Mouse (Mus musculus): ENCODE measurements around the gene Slc38a3. TPM values are rescaled to one million over a fixed set of nuclear protein-coding genes. Genes with fewer than 3 reads are reported as not detected.

Slc38a3 gene
- total and polyA plus RNA-seq, 2 experiments from 2014 or later, result 38.7 to 60.9 TPM

DNA sequence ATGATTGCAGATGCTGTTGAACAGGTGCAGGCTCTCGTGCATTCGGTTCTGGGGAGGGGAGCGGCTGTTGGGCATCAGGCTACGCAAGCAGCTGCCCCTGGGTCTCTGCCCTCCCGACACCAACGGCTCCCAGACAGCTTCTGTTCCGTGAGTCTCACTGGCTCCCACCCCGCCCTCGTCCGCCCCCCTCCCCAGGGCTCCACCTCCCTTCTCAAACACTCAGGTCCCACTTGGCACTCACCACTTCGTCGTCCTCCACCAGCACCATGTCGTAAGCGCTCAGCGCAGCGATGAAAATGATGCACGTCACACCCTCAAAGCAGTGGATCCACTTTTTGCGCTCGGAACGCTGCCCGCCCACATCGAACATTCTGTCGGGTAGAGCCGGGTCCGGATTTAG, 7.0 kb upstream of the Slc38a3 start:
- 2% methylated on average over 25 of the region's 25 CpGs for WGBS
- Histone ChIP-seq H3K4me3 (ENCODE audit: low read depth, low read length) (peak overlapping the region; percentile 37), H3K36me3 (ENCODE audit: insufficient read depth) (no peaks in the 10 kb centered on the region), H3K4me1 (ENCODE audit: insufficient read depth) (0 out of 2 replicates have a peak, but pooled peaks cover 9% of the 10 kb centered on the region), H3K4me2 (ENCODE audit: low read depth) (peak overlapping the region; percentile 74), H3K9me3 (ENCODE audit: low read length) (no peaks in the 10 kb centered on the region), H3K27ac (ENCODE audit: low read depth, low read length) (no peak overlapping the region), H3K27me3 (ENCODE audit: insufficient read depth, low read length) (peaks cover 17% of the 10 kb centered on the region), H3K9ac (peak overlapping the region; percentile 43)
- ATAC-seq (peak; percentile 45), DNase-seq (no peak)
- no peak for TF ChIP-seq CTCF (IDR thresholded peaks at IDR 0.05; ENCODE audit: low read depth)

DNA sequence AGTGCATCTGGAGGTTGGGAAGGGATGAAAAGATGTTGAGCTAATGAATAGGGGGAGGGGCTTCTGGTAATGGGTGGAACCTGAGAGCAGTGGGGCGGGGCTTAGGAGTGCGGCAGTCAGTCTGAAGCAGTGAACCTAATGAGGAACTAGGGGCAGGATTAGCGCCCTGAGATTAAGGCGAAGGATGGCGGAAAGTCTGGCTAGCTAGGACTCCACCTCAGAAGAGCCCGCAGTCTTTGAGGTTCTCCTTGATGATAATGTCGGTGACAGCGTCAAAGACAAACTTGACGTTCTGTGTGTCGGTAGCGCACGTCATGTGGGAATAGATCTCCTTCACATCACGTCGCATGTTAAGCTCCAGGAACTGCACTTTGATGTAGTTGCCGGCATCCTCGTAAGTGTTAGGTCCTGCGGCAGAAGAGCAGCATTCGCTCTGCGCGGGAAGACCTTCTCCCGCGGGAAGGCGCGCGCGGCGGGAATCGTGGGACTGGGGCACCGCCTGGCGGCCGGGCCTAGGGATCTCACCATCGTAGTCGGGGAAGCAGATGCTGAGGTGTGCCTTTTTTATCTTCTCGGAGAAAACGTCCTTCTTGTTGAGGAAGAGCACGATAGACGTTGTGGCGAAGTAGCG, 6.5 kb upstream of the Slc38a3 start:
- Histone ChIP-seq H3K27me3 (ENCODE audit: insufficient read depth, low read length) (peaks cover 17% of the 10 kb centered on the region), H3K9me3 (ENCODE audit: low read length) (no peaks in the 10 kb centered on the region), H3K4me2 (ENCODE audit: low read depth) (peak overlapping the region; percentile 74), H3K27ac (ENCODE audit: low read depth, low read length) (no peak overlapping the region), H3K4me3 (ENCODE audit: low read depth, low read length) (peak overlapping the region; percentile 37), H3K4me1 (ENCODE audit: insufficient read depth) (0 out of 2 replicates have a peak, but pooled peaks cover 9% of the 10 kb centered on the region), H3K9ac (peak overlapping the region; percentile 43), H3K36me3 (ENCODE audit: insufficient read depth) (no peaks in the 10 kb centered on the region)
- 4% methylated on average over 39 of the region's 39 CpGs for WGBS
- DNase-seq (peak; percentile 87), ATAC-seq (peak; percentile 87)
- TF ChIP-seq CTCF (IDR thresholded peaks at IDR 0.05; ENCODE audit: low read depth), result peak; percentile 94

DNA sequence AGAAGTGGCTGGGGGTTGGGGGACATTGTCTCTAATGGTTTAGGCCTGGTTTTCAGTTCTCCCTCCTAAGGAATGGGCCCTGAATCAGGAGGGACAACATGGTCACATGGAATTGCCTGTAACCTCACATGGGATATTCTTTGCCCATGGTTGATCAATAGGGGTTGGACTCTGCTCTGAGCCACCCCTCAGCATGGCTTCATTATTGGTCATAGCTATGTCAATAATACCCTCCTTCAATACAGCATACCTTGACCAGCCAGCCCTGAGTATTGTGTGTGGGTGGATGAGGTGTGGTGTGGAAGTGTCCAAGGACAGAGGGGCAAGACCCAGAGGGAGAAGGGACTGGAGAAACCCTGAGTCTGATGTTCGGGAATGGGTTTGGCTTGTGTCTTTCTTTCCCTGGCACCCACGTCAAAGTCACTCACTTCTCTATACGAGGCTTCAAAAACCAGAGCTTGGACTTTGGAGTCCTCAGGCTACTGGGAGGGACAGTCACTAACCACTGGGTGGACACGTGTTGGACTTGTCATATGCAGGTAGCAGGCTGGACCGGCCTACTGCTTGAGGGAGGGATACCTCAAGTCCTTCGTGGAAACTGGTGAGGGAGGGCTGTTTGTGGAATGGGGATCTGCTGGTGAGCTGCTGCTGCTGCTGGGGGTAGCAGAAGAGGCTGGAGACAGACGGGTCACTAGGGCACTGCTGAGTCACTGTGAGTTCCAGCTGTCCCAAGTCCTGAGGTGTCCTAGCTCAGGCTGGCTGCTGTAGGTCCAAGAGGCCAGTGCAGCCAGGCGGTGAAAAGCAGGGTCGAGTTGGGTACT, 5.5 kb upstream of the Slc38a3 start:
- Histone ChIP-seq H3K9ac (no peak overlapping the region), H3K4me3 (ENCODE audit: low read depth, low read length) (no peak overlapping the region), H3K9me3 (ENCODE audit: low read length) (no peaks in the 10 kb centered on the region), H3K27me3 (ENCODE audit: insufficient read depth, low read length) (peaks cover 17% of the 10 kb centered on the region), H3K36me3 (ENCODE audit: insufficient read depth) (no peaks in the 10 kb centered on the region), H3K27ac (ENCODE audit: low read depth, low read length) (no peak overlapping the region), H3K4me2 (ENCODE audit: low read depth) (no peak overlapping the region), H3K4me1 (ENCODE audit: insufficient read depth) (0 out of 2 replicates have a peak, but pooled peaks cover 9% of the 10 kb centered on the region)
- TF ChIP-seq CTCF (IDR thresholded peaks at IDR 0.05; ENCODE audit: low read depth), result no peak
- 61% methylated on average over 9 of the region's 9 CpGs for WGBS
- no peak for ATAC-seq
- no peak for DNase-seq

DNA sequence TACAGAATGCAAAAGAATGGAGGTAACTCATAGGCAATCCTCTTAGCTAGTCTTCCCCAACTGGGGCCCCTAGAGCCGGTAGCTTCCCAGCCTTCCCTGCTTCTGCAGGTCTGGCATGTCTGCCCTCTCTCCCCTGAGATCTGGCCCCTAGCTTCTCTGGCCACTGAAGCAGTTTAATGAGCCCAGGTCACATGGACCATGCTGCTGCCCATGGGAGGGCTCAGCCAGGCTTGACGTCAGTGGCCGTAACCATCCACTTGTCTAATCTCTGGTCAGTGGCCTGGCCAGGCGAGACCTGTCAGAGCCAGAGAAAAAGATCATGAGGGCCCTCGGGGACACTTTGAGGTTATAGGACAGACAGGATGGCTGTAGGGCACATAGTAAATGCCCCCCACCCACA, 929 bp upstream of the Slc38a3 start:
- Histone ChIP-seq H3K4me1 (ENCODE audit: insufficient read depth) (peaks cover 18% of the 10 kb centered on the region), H3K9me3 (ENCODE audit: low read length) (no peaks in the 10 kb centered on the region), H3K27me3 (ENCODE audit: insufficient read depth, low read length) (no peaks in the 10 kb centered on the region; the same call in none of the 2 replicates), H3K9ac (no peak overlapping the region), H3K4me3 (ENCODE audit: low read depth, low read length) (no peak overlapping the region), H3K27ac (ENCODE audit: low read depth, low read length) (no peak overlapping the region), H3K36me3 (ENCODE audit: insufficient read depth) (no peaks in the 10 kb centered on the region), H3K4me2 (ENCODE audit: low read depth) (no peak overlapping the region)
- no peak for DNase-seq
- ATAC-seq, result no peak
- 73% methylated on average over 5 of the region's 5 CpGs for WGBS
- no peak for TF ChIP-seq CTCF (IDR thresholded peaks at IDR 0.05; ENCODE audit: low read depth)

DNA sequence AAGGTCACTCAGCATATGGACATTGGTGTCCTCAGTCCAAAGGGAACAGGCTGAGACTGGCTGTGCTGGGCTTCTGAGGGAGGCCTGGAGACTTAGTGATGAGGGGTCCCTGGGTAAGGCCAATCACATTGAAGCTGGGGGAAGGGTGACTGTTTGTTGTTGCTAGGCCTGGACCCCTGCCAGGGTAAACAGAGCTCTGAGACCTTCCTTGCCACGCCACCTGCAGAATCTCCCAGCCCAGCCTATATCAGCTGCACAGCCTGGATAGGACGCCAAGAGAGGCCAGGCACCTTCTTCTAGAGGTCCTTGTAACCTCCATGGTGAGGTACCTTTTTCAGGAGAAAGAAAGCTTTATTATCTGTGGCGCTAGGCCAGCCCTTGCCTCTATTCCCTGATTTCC, 414 bp downstream of the Slc38a3 start:
- WGBS, result 65% methylated on average over 3 of the region's 3 CpGs
- ATAC-seq, result no peak
- no peak for TF ChIP-seq CTCF (IDR thresholded peaks at IDR 0.05; ENCODE audit: low read depth)

DNA sequence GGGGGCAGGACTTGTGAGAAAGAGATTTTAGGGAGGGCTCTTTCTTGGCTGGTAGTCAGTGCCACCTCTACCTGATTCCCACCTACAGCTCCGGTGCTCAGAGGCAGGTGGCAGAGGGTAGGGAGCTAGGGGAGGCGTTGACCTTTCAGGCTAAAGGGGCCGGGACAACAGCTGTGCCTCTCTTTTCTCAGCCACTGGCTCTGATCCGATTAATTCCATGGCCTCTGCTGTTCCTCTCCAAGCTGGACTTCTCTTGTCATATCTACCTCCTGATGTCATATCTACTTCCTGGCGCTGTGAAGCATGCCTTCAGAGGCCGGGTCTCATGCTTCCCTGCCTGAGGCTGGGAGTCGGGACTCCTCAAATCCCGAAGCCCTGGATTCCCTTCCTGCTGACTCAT, 1.3 kb downstream of the Slc38a3 start:
- TF ChIP-seq CTCF (IDR thresholded peaks at IDR 0.05; ENCODE audit: low read depth), result no peak
- ATAC-seq (no peak), DNase-seq (no peak)
- no peaks in the 10 kb centered on the region for H3K9me3 ChIP-seq (ENCODE audit: low read length)
- H3K27ac ChIP-seq (ENCODE audit: low read depth, low read length), result no peak overlapping the region
- no peak overlapping the region for H3K9ac ChIP-seq
- H3K27me3 ChIP-seq (ENCODE audit: insufficient read depth, low read length), result no peaks in the 10 kb centered on the region; the same call in none of the 2 replicates
- H3K4me1 ChIP-seq (ENCODE audit: insufficient read depth), result peaks cover 18% of the 10 kb centered on the region
- no peak overlapping the region for H3K4me2 ChIP-seq (ENCODE audit: low read depth)
- H3K4me3 ChIP-seq (ENCODE audit: low read depth, low read length), result no peak overlapping the region
- WGBS, result 44% methylated on average over 8 of the region's 8 CpGs
- H3K36me3 ChIP-seq (ENCODE audit: insufficient read depth), result no peaks in the 10 kb centered on the region

More for the DNA sequence above, 414 bp downstream of the Slc38a3 start:
- Histone ChIP-seq H3K4me1 (ENCODE audit: insufficient read depth) (peaks cover 18% of the 10 kb centered on the region), H3K36me3 (ENCODE audit: insufficient read depth) (no peaks in the 10 kb centered on the region), H3K4me2 (ENCODE audit: low read depth) (no peak overlapping the region), H3K4me3 (ENCODE audit: low read depth, low read length) (no peak overlapping the region), H3K9me3 (ENCODE audit: low read length) (no peaks in the 10 kb centered on the region), H3K27ac (ENCODE audit: low read depth, low read length) (no peak overlapping the region), H3K27me3 (ENCODE audit: insufficient read depth, low read length) (no peaks in the 10 kb centered on the region; the same call in none of the 2 replicates), H3K9ac (no peak overlapping the region)
- DNase-seq, result no peak

DNA sequence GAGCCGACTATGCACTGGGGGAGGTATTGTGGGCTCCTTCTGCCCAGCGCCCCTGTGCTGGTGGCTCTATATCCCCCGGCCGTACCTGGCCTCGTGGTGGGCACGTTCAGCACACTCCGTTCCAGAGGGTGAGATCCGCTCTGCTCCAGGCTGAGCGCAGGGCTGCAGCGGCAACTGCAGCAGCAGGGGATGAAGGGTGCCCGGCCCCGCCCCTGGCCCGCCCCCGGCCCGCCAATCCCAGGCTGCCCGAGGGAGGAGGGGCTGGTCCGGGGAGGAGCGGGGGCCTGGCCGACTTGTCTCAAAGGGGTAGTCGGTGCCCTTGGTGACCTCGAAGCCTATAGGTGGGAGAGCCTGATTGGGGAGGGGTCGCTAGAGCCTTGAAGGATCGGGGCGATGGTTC, 2.1 kb downstream of the Slc38a3 start:
- Histone ChIP-seq H3K27ac (ENCODE audit: low read depth, low read length) (peak overlapping the region; percentile 50; the same call in 1 of the 2 replicates), H3K4me2 (ENCODE audit: low read depth) (peak overlapping the region; percentile 67), H3K9ac (peak overlapping the region; percentile 49), H3K4me3 (ENCODE audit: low read depth, low read length) (peak overlapping the region; percentile 44), H3K36me3 (ENCODE audit: insufficient read depth) (no peaks in the 10 kb centered on the region), H3K27me3 (ENCODE audit: insufficient read depth, low read length) (no peaks in the 10 kb centered on the region; the same call in none of the 2 replicates), H3K4me1 (ENCODE audit: insufficient read depth) (peaks cover 18% of the 10 kb centered on the region), H3K9me3 (ENCODE audit: low read length) (no peaks in the 10 kb centered on the region)
- 1% methylated on average over 24 of the region's 24 CpGs for WGBS
- no peak for TF ChIP-seq CTCF (IDR thresholded peaks at IDR 0.05; ENCODE audit: low read depth)
- DNase-seq, result peak; percentile 60
- ATAC-seq, result peak; percentile 94
